Mouse (Mus musculus): ENCODE data around the gene Ahsg. TPM values are rescaled to one million over a fixed set of nuclear protein-coding genes. Genes with fewer than 3 reads are reported as not detected.
A peak's percentile ranks its signal among the peaks of the same experiment; 100 is the strongest.

Ahsg gene
- not detected for total RNA-seq (2021)
- long read RNA-seq, experiment 1: 0 reads
- long read RNA-seq, experiment 2: 0 reads

DNA sequence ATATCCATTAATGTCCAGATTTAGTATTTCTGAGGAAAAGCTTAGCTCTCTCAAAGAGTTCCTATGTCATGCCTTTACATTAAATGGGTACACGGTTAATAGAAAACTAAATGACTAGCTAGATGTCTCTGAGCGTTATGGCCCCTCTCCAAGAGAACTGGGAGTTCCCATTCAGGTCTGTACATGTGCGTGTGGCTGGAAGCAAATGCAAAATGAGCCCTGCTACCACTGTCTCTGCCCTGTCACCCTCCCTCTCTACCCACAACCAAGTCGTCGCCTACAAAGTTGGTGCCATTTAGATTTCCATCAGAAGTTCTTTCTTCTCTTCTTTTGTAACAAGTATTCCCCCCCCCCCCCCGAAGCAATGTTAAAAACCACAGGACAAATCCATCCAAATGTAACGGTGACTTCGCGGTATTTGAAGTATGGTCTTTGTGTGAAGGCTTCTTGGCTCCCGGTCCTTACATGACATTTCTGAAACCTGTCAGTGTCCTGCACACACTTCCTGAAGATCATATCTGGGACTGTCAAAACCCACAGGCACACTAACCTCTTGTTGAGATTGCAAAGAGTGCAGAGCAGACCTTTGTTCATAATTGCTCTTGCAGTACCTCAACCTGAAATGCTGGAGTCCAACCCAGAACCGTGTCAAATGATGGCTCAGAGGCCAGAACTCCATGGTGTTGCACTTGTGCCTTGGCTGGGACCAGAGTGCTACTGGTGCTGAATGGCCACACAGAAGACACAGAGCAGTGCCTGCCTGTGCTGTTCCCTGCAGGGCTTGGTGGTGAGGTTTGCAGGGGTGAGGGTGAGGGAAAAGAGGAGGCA, at the start of gene Ahsg:
Ahsg (plus strand) TSS at position 595 of the 828 bp plus-strand sequence.
- no peak for DNase-seq (ENCODE audit: low spot score in 2 of 2)

GRCm38 (mm10) chr16:22842871-22843270, 48.2 kb upstream of the Ahsg start:
- no peak for DNase-seq (ENCODE audit: low spot score in 2 of 2)

- peak; percentile 75 to 79 for DNase-seq (ENCODE audit: low spot score in 2 of 2)
These were observed 46.8 kb upstream of the Ahsg start for GRCm38 (mm10) chr16:22844061-22844801.

DNA sequence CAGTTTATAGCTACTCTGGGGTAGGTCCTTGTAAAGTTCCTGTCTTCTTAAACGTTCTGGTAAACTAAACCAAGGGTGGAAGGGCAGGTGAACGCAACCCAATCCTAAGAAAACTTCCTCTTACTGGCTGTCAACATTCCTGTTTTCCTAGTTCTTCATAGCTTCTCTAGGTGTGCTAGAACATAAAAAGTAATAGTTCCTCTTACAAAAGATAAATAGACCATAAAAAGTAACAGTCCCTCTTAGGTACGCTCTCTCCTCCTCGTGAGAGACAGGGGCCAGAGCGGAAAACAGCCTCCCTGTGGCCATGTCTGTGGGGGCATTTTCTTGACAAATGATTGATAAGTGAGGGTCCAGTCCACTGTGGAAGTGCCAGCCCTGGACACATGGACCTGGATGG, 46.2 kb upstream of the Ahsg start:
- no peak for DNase-seq (ENCODE audit: low spot score in 2 of 2)

DNA sequence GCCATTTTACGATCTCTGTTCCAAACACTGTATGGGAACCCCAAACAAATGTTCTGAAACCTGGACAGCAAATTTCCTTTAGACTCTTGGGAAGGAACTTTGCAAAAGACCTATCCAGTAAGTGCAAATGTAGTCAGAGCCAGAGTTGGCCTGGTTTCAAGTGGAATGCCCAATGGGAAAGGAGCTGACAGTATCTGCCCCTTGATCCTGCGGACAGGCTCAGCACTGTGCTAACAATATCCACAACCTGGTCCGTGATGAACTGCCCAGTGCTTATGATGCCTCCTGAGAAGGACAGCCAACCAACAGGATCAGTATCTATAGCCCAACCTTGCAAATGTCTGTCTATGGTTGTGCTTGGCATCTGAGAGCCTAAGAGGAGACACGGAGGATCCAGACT, 45.6 kb upstream of the Ahsg start:
- DNase-seq (ENCODE audit: low spot score in 2 of 2): no peak

DNA sequence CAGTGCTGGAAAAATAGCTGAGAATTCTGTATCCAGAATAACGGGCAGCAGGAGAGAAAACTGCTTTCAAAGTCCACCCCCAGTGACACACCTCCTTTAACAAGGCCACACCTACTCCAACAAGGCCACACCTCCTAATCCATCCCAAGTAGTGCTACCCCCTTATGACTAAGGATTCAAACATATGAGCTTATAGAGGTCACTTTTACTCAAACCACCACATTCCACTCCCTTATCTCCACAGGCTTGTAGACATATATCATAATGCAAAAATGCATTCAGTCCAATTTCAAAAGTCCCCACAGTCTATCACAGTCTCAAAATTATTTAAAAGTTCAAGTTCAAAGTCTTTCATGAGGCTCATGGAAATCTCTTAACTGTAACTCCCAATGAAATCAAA, 43.4 kb upstream of the Ahsg start:
- DNase-seq (ENCODE audit: low spot score in 2 of 2): no peak

- DNase-seq (ENCODE audit: low spot score in 2 of 2): no peak
These were observed 42.7 kb upstream of the Ahsg start for GRCm38 (mm10) chr16:22848331-22848730.

GRCm38 (mm10) chr16:22852709-22853108, 38.4 kb upstream of the Ahsg start:
- no peak for DNase-seq (ENCODE audit: low spot score in 2 of 2)

GRCm38 (mm10) chr16:22856773-22857172, 34.3 kb upstream of the Ahsg start:
- no peak for DNase-seq (ENCODE audit: low spot score in 2 of 2)

GRCm38 (mm10) chr16:22857431-22858113, 33.5 kb upstream of the Ahsg start, which contains the start of the genes Tbccd1 and Dnajb11:
Tbccd1 (minus strand) TSS chr16:22857669.
Dnajb11 (plus strand) TSS chr16:22857845.
- peak; percentile 99 to 100 for DNase-seq (ENCODE audit: low spot score in 2 of 2)

- DNase-seq (ENCODE audit: low spot score in 2 of 2): no peak
These were observed 18.7 kb upstream of the Ahsg start for GRCm38 (mm10) chr16:22872397-22872796.

DNA sequence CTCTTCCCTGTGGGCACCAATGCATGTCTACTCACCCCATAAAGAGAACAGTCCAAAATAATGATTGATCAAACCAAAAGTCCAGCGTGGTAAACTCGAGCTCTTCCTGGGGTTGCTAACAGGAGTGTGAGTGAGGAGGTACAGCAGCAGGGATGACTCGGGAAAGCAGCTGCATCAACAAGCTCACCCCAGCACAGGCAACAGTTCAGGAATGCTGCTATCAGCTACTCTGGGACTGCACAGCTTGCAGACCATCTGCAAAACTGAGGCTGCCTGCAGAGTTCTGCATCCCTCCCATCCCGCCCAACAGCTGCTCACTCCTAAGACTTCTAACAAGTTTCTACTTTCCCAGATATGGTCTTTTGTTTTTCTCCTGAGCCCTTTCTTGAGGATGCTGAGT, 17.7 kb upstream of the Ahsg start:
- DNase-seq (ENCODE audit: low spot score in 2 of 2): no peak

GRCm38 (mm10) chr16:22876218-22877043, 14.6 kb upstream of the Ahsg start:
- DNase-seq (ENCODE audit: low spot score in 2 of 2): peak; percentile 15 to 57

DNA sequence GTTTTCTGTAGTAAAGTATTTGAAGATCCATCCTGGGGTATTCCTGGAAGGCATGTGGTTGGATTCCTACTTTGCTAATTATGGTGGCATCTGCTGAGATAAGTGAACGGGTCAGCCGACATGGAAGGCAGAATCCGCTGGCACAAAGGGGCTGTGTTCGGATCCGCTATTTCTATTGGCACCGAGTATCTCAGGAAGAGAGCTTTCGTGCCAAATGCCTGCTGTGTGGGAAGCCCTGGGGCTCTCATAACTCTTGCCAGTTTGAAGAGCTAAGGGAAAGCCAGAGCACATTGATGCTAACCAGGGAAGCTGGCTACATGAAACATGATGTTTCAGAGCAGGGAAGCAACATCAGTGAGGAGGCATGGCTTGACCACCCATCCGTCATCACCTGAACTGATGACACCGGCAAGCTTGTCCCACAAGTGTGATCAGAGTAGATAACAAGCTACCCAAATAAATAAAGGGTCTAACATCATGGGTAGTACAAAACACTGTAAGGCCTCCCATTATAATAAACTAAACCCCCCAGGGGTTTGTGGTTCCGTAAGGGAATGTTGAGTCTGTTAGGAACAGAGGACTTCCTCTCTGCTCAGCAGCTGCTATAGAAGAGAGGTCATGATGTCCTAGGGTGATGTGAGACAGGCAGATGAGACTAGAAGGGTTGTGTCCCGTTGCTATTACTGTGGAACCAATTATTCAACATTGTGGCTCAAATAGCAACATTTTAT, 13.3 kb upstream of the Ahsg start:
- no peak for DNase-seq (ENCODE audit: low spot score in 2 of 2)

GRCm38 (mm10) chr16:22878716-22879115, 12.4 kb upstream of the Ahsg start:
- DNase-seq (ENCODE audit: low spot score in 2 of 2): no peak

GRCm38 (mm10) chr16:22879945-22880595, 11.0 kb upstream of the Ahsg start:
- no peak for DNase-seq (ENCODE audit: low spot score in 2 of 2)

GRCm38 (mm10) chr16:22880900-22881299, 10.2 kb upstream of the Ahsg start:
- DNase-seq (ENCODE audit: low spot score in 2 of 2): no peak

DNA sequence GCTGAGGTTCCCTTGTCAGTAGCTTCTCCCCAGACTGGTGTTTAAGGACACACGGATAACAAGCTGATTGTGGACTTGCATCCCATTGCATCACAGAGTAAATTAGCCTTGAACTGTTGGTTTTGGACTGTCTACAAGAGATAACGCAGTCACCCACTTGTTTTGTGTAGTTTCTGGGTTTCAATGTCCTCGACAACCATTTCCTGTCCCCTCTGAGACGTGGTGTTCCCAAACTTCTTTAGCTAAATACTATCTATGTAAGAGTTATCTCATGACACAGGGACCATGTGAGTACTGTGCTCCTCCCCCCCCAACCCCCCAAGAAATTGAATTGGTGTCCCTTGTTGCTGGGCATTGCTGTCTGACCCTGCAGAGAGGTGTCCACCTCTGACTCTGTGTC, 9.6 kb upstream of the Ahsg start:
- no peak for DNase-seq (ENCODE audit: low spot score in 2 of 2)

- DNase-seq (ENCODE audit: low spot score in 2 of 2): no peak
These were observed 7.6 kb upstream of the Ahsg start for GRCm38 (mm10) chr16:22883441-22883840.

DNA sequence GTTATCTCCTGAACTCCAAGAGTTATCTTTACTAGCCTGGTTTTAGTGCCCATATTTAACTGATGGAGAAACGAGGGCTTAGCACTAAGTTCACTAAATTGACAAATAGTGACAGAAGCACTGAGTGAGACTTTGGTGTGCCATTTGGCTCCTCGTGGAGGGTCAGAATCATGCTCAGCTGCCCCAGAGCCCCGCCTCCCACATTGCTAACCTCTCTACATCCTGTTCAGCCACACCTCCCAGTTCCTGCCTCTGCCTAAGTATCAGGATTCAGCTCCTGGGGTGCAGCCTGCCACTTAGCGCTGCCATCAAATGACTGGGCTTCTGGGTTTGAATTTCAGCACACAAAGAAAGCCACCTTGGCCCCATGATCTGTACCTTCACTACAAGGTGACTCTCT, 5.7 kb upstream of the Ahsg start:
- DNase-seq (ENCODE audit: low spot score in 2 of 2): no peak
